Mouse (Mus musculus): ENCODE data around the gene Trim8. TPM values are rescaled to one million over a fixed set of nuclear protein-coding genes. Genes with fewer than 3 reads are reported as not detected.
A peak's percentile ranks its signal among the peaks of the same experiment; 100 is the strongest.

The Trim8 gene
- polyA plus RNA-seq (2012; ENCODE audit: insufficient read depth, insufficient read length, low replicate concordance, missing spikeins) = not detected in 2 replicates

DNA sequence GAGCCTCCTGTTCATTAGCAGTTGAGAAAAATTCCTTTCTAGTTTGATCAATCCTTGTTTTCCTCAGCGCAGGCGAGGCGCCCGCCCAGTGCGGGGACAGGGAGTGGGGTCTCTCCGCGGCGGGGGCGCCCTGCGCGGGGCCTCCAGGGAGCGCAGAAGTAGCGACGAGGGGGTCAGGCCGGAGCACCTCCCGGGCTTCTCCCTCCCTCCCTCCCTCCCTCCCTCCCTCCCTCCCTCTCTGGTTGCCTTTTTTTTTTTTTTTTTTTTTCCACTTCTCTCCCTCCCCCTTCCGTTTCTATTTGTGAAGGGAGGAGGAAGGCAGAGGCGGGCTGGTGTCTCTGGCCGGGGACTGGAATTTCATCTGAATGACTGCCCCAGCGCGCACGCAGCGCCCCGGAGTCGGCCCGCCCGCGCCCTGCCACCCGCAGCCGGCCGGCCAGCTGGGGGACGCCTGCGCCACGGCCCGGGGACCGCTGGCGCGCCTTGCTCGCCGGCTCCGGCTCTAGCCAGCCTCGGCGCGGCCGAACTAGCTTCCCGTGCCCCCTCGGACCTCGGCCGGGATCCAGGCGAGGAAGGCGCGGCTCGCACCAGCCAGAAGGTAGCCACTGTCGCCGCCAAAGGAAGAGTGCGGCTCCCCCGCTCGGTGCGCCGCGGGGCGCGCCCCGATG, at the start of gene Trim8:
Trim8 (plus strand) TSS at position 302 of the 668 bp plus-strand sequence.
- under 1% methylated on average over 60 of the region's 64 CpGs for WGBS
- H3K4me1 ChIP-seq (ENCODE audit: control insufficient read depth, insufficient read depth, low read length) = peaks cover 18% of the 10 kb centered on the region
- peak within 1 kb of the TSS; percentile 98 for H3K27ac ChIP-seq (ENCODE audit: insufficient read depth, low read depth, low read length)
- 0 out of 2 replicates have a peak, but pooled peaks have one; percentile 36 for TF ChIP-seq POLR2A (IDR thresholded peaks at IDR 0.05; ENCODE audit: insufficient read depth, low read depth, low read length)
- TF ChIP-seq CTCF (IDR thresholded peaks at IDR 0.05; ENCODE audit: insufficient read depth, low read depth, low read length) = no peak
- H3K4me3 ChIP-seq (ENCODE audit: insufficient read depth, low read depth, low read length) = peak within 1 kb of the TSS; percentile 90

DNA sequence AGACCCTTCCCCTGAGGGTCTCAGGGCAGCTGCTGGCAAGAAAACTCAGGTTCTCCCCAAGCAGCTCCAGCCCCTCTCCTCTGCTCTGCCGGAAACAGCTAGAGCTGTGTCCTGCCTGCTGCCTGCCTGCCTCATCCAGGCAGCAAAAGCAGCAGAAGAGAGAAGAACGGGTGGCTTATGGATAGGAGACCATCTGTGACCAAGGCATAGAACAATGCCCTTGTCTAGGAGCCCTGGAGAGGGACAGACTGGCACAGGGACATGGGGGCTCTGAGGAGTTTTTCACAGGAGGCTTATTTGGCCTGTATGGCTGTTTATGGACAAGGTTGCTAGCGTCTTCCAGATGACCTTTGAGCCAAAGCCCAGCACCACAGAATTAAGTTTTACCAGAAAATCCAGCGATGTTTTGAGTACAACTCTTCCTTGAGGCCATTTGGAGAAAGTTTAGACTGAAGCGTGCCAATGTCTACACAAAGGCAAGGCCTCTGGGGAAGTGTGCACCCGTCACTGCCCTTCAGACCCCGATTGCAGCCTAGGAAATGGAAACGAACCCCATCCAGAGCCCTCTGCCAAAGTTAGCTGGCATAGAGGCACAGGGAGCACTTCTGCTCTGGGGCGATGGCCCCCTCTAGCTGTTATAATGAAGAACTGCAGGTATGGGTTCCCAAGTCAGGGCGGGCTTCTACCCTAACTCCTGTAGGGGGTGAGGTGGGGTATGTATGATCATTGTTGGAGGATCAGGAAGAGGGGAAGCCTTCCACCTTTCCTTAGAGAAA, 49.3 kb upstream of the Trim8 start:
- H3K4me3 ChIP-seq (ENCODE audit: insufficient read depth, low read depth, low read length) = no peak overlapping the region
- H3K27ac ChIP-seq (ENCODE audit: insufficient read depth, low read depth, low read length) = no peak overlapping the region
- H3K4me1 ChIP-seq (ENCODE audit: control insufficient read depth, insufficient read depth, low read length) = peaks cover 24% of the 10 kb centered on the region
- TF ChIP-seq POLR2A (IDR thresholded peaks at IDR 0.05; ENCODE audit: insufficient read depth, low read depth, low read length) = no peak
- TF ChIP-seq CTCF (IDR thresholded peaks at IDR 0.05; ENCODE audit: insufficient read depth, low read depth, low read length) = peak; percentile 21; the same call in 1 of the 2 replicates
- WGBS = 20% methylated on average over 10 of the region's 10 CpGs

DNA sequence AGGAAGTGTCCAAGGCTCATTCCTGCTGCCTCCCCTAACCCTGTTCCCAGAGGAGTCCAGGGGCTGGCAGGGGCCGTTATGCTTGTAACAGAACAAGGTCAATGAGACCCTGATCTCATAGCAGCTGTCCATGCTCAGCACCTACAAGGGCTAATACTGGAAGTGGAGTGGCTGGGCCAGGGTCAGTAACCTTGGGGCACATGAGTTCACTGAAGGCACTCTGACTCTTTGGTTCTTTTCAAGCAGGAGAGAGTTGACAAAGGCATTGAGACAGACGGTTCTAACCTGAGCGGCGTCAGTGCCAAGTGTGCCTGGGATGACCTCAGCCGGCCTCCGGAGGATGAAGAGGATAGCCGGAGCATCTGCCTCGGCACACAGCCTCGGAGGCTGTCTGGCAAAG, 48.6 kb upstream of the Trim8 start:
- peaks cover 26% of the 10 kb centered on the region for H3K4me1 ChIP-seq (ENCODE audit: control insufficient read depth, insufficient read depth, low read length)
- WGBS = 78% methylated on average over 9 of the region's 9 CpGs
- TF ChIP-seq POLR2A (IDR thresholded peaks at IDR 0.05; ENCODE audit: insufficient read depth, low read depth, low read length) = no peak
- TF ChIP-seq CTCF (IDR thresholded peaks at IDR 0.05; ENCODE audit: insufficient read depth, low read depth, low read length) = no peak
- no peak overlapping the region for H3K4me3 ChIP-seq (ENCODE audit: insufficient read depth, low read depth, low read length)
- H3K27ac ChIP-seq (ENCODE audit: insufficient read depth, low read depth, low read length) = no peak overlapping the region

DNA sequence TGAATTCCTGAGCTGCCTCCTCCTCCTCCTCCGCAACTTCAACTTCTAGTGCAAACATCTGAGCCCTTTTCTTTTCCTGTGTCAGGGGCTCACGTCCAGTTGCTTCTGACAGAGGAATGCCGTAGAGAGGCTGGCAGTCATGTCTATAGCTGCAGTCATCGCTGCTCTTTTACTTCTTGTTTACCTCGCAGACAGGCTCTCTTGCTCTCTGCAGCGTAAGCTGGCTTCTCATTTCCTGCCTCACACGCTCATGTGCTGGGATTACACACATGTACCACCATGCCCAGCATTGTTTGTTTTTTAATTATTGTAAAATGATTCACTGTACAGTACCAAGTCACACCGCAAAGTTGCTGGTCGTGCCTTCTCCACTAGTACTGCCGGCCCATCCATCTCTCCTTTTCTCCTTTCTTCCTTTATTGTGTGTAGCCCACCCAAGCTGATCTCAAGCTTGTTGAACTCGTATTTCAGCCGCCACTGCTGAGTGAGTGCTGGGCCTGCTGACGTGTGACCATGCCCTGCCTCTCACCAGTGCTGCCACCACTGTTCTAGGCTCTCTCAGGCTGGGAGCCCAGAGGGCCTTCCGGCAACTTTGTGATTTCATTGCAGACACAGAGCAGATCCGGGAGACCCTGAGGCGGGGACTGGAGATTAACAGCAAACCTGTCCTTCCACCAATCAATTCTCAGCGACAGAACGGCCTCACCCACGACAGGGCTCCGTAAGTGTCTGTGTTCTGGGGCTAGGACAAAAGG, 47.2 kb upstream of the Trim8 start:
- H3K27ac ChIP-seq (ENCODE audit: insufficient read depth, low read depth, low read length) = no peak overlapping the region
- WGBS = 82% methylated on average over 20 of the region's 20 CpGs

DNA sequence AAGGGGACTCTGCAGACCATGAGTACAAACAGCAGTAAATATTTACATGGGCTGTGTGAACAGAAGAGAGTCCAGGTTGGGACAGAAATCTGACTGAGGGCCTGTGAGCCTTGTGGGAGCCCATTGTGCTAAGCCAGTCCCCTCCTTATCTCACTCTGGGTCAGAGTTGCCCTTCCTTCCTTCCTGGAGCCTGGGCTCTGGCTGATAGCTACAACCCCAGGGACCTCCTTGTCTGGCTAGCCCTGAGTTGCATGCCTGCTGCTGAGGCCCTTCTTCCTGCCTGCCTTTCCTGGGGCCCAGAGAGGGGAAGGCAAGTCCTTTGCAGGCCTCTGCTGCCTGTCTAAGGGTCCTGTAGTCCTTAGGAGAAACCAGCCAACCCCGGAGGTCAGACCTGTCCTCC, 46.5 kb upstream of the Trim8 start:
- peaks cover 22% of the 10 kb centered on the region for H3K4me1 ChIP-seq (ENCODE audit: control insufficient read depth, insufficient read depth, low read length)
- no peak overlapping the region for H3K27ac ChIP-seq (ENCODE audit: insufficient read depth, low read depth, low read length)
- WGBS = 67% methylated on average over 1 of the region's 1 CpGs
- H3K4me3 ChIP-seq (ENCODE audit: insufficient read depth, low read depth, low read length) = no peak overlapping the region
- TF ChIP-seq POLR2A (IDR thresholded peaks at IDR 0.05; ENCODE audit: insufficient read depth, low read depth, low read length) (no peak), CTCF (IDR thresholded peaks at IDR 0.05; ENCODE audit: insufficient read depth, low read depth, low read length) (no peak)

More for the DNA sequence above, 47.2 kb upstream of the Trim8 start:
- Histone ChIP-seq H3K4me1 (ENCODE audit: control insufficient read depth, insufficient read depth, low read length) (peaks cover 23% of the 10 kb centered on the region), H3K4me3 (ENCODE audit: insufficient read depth, low read depth, low read length) (no peak overlapping the region)
- TF ChIP-seq CTCF (IDR thresholded peaks at IDR 0.05; ENCODE audit: insufficient read depth, low read depth, low read length) (no peak), POLR2A (IDR thresholded peaks at IDR 0.05; ENCODE audit: insufficient read depth, low read depth, low read length) (no peak)

DNA sequence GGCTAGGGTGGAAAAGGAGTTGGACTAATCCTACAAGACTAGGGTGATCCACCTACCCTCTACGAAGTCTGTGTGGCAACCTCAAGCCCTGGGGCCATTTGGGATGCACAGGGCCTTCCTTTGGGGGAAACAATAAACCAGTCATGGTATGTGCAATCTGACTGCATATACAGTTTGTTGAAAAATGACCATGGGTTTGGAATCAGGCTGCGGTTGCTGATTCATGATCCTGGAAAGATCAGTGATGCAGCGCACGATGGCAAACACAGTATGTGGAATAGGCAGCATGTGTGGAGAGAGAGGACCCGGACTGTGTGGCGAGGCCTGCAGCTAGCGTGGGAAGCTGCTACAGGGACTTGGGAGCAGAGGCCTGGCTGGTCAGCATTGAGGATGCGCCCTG, 45.9 kb upstream of the Trim8 start:
- H3K27ac ChIP-seq (ENCODE audit: insufficient read depth, low read depth, low read length) = no peak overlapping the region
- 96% methylated on average over 8 of the region's 8 CpGs for whole genome bisulfite sequencing
- peaks cover 22% of the 10 kb centered on the region for H3K4me1 ChIP-seq (ENCODE audit: control insufficient read depth, insufficient read depth, low read length)
- TF ChIP-seq CTCF (IDR thresholded peaks at IDR 0.05; ENCODE audit: insufficient read depth, low read depth, low read length) (no peak), POLR2A (IDR thresholded peaks at IDR 0.05; ENCODE audit: insufficient read depth, low read depth, low read length) (no peak)
- no peak overlapping the region for H3K4me3 ChIP-seq (ENCODE audit: insufficient read depth, low read depth, low read length)

DNA sequence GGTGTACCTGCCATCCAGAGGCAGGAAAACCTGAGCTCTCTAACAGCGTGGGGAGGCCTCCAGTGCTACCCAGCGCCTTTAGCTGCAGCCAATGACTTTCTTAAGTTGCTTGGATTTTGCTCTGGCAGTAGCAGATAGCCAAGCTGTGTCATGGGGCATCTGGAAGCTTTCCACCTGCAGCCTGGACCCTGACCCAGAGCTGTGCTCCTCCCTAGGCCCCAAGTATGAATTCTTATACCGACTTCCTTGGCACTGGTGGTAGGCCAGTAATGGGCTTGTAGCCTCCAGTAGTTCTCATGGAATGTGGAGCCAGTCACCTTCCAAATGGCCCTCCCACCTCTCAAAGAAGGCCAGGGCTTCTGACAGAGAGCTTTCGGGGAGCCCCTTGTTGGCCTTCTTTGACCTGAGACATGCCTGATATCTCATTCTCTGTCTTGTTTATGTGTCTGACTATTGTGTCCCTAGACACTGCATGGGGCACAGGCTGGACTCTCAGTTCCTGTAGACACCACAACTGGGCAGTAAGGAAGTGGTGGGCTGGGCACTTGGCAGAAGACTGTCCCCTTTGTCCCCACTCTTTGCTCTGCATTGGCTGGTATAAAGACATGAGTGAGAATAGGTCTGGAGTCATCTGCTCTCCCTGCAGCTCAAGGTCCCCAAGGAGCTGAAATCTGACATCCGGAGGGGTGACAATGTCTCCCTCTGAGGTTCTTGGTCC, 45.3 kb upstream of the Trim8 start:
- TF ChIP-seq POLR2A (IDR thresholded peaks at IDR 0.05; ENCODE audit: insufficient read depth, low read depth, low read length) (no peak), CTCF (IDR thresholded peaks at IDR 0.05; ENCODE audit: insufficient read depth, low read depth, low read length) (no peak)
- H3K4me3 ChIP-seq (ENCODE audit: insufficient read depth, low read depth, low read length) = no peak overlapping the region
- H3K27ac ChIP-seq (ENCODE audit: insufficient read depth, low read depth, low read length) = 0 out of 2 replicates have a peak overlapping the region, but pooled peaks have one; percentile 9
- WGBS = 74% methylated on average over 5 of the region's 5 CpGs
- H3K4me1 ChIP-seq (ENCODE audit: control insufficient read depth, insufficient read depth, low read length) = peaks cover 22% of the 10 kb centered on the region

DNA sequence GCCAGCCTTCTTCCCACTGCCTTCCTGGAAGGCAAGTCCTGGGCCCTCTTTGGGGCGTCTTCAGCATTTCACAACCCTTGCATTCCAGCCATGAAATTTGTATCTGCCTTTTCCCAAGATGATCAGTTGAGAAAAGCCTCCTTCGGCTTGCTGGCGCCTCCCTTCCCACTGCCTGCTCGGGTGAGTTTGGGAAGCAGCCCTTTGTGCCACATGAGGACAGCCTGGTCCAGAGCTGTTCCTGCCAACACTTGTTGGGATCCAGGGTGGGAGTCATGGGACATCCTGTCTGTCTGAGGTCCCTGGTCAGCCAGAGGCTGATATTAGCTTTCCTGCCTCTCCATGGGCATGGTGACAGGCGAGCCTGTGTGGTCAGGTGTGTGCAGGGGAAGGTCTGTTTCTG, 43.7 kb upstream of the Trim8 start:
- H3K4me1 ChIP-seq (ENCODE audit: control insufficient read depth, insufficient read depth, low read length) = peaks cover 19% of the 10 kb centered on the region; the same call in 1 of the 2 replicates
- TF ChIP-seq CTCF (IDR thresholded peaks at IDR 0.05; ENCODE audit: insufficient read depth, low read depth, low read length) (no peak), POLR2A (IDR thresholded peaks at IDR 0.05; ENCODE audit: insufficient read depth, low read depth, low read length) (no peak)
- no peak overlapping the region for H3K4me3 ChIP-seq (ENCODE audit: insufficient read depth, low read depth, low read length)
- no peak overlapping the region for H3K27ac ChIP-seq (ENCODE audit: insufficient read depth, low read depth, low read length)
- 78% methylated on average over 5 of the region's 5 CpGs for WGBS
